10 mouse cellular contexts compared by ENCODE assay signal in the genomic region with DNA sequence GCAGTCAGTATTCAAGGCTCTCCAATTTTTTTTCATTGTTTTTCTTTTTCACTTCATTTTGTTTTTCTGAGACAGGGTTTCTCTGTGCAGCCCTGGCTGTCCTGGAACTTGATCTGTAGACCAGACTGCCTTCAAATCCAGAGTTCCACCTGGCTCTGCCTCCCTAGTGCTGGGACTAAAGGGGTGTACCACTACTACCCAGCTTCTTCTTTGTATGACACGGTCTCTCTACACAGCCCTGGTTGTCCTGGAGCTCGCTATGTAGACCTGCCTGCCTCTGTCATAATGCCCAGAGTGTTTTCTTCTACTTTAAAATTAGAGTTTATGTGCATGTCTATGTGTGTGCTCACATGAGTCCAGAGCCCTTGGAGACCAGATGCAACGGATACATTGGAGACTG. TPM values are rescaled to one million over a fixed set of nuclear protein-coding genes. Genes with fewer than 3 reads are reported as not detected.
DNase-seq lines count a peak whose midpoint lies in the region; ATAC-seq and TF ChIP-seq lines count a peak whose summit lies in the region.
"Had no signal": no experiment of that assay in that cellular context is flagged by ENCODE, and none has a peak within 500 bp of the region (broad histone marks: within the 10 kb centered on the region; RNA-seq: fewer than 3 reads in every experiment).

No protein-coding gene starts in this region.

- peaks cover 43% of the 10 kb centered on the region for H3K4me1 ChIP-seq in intestine, embryonic 14.5 days (replicated peaks; ENCODE audit: control insufficient read depth, insufficient read depth, low read length)
- H3K4me1 ChIP-seq in intestine, postnatal 0 days (replicated peaks; ENCODE audit: control insufficient read depth, insufficient read depth, low read length): peaks cover 16% of the 10 kb centered on the region
- H3K4me1 ChIP-seq in midbrain, embryonic 10.5 days: peaks cover 48% of the 10 kb centered on the region
- H3K4me1 ChIP-seq in midbrain, embryonic 11.5 days (ENCODE audit: control insufficient read depth, insufficient read depth, low read length): peaks cover 8% of the 10 kb centered on the region
- H3K4me1 ChIP-seq in intestine, embryonic 15.5 days (replicated peaks): peaks cover 30% of the 10 kb centered on the region

- no peak for TF ChIP-seq CTCF in intestine, postnatal 0 days (IDR thresholded peaks at IDR 0.05; ENCODE audit: low read depth)

- 77% methylated on average over 3 of the region's 3 CpGs for WGBS in intestine, embryonic 14.5 days
- 67% methylated on average over 3 of the region's 3 CpGs for WGBS in intestine, postnatal 0 days
- 79% methylated on average over 3 of the region's 3 CpGs for WGBS in midbrain, embryonic 10.5 days
- WGBS in midbrain, embryonic 11.5 days: 78% methylated on average over 3 of the region's 3 CpGs
- WGBS in intestine, embryonic 15.5 days: 72% methylated on average over 3 of the region's 3 CpGs
- WGBS in macrophage (ENCODE audit: missing documents): 58% methylated on average over 3 of the region's 3 CpGs

- no peak overlapping the region for H3K4me2 ChIP-seq in intestine, embryonic 14.5 days (ENCODE audit: low read length)
- H3K4me2 ChIP-seq in intestine, postnatal 0 days (replicated peaks; ENCODE audit: low read depth): no peak overlapping the region
- no peak overlapping the region for H3K4me2 ChIP-seq in midbrain, embryonic 11.5 days
- no peak overlapping the region for H3K4me2 ChIP-seq in intestine, embryonic 15.5 days (replicated peaks)
- H3K4me2 ChIP-seq: hindbrain, embryonic 15.5 days had no signal

- peak overlapping the region; percentile 51; the same call in 1 of the 2 replicates for H3K27ac ChIP-seq in intestine, embryonic 14.5 days (ENCODE audit: low read depth)
- no peak overlapping the region for H3K27ac ChIP-seq in intestine, postnatal 0 days (ENCODE audit: low read depth, low read length)
- H3K27ac ChIP-seq in midbrain, embryonic 10.5 days (replicated peaks): peak overlapping the region; percentile 63
- no peak overlapping the region for H3K27ac ChIP-seq in midbrain, embryonic 11.5 days (ENCODE audit: low read depth, low read length)
- H3K27ac ChIP-seq in intestine, embryonic 15.5 days: peak overlapping the region; percentile 32; the same call in 1 of the 2 replicates
- peak overlapping the region; percentile 82 for H3K27ac ChIP-seq in macrophage
- H3K27ac ChIP-seq: hindbrain, embryonic 15.5 days had no signal

- H3K9ac ChIP-seq in intestine, embryonic 14.5 days (ENCODE audit: low read length): no peak overlapping the region
- H3K9ac ChIP-seq in intestine, postnatal 0 days (ENCODE audit: low read depth, low read length): no peak overlapping the region
- no peak overlapping the region for H3K9ac ChIP-seq in midbrain, embryonic 11.5 days (ENCODE audit: low read length)
- no peak overlapping the region for H3K9ac ChIP-seq in intestine, embryonic 15.5 days
- H3K9ac ChIP-seq: hindbrain, embryonic 15.5 days had no signal

- ATAC-seq in intestine, embryonic 14.5 days (replicated peaks; ENCODE audit: low FRiP score, low TSS enrichment, low read depth): no peak
- ATAC-seq in intestine, postnatal 0 days: no peak
- ATAC-seq in midbrain, embryonic 11.5 days (ENCODE audit: low FRiP score): no peak
- no peak for ATAC-seq in intestine, embryonic 15.5 days
- ATAC-seq: midbrain, embryonic 16.5 days had no signal

- H3K4me3 ChIP-seq in intestine, embryonic 14.5 days (ENCODE audit: low read depth, low read length): no peak overlapping the region
- no peak overlapping the region for H3K4me3 ChIP-seq in intestine, postnatal 0 days (ENCODE audit: low read depth, low read length)
- H3K4me3 ChIP-seq in midbrain, embryonic 10.5 days: no peak overlapping the region
- no peak overlapping the region for H3K4me3 ChIP-seq in midbrain, embryonic 11.5 days (ENCODE audit: low read depth, low read length)
- no peak overlapping the region for H3K4me3 ChIP-seq in intestine, embryonic 15.5 days (replicated peaks)
- H3K4me3 ChIP-seq in macrophage (ENCODE audit: inconsistent target): no peak overlapping the region
- H3K4me3 ChIP-seq: erythroblast, embryonic 14.5 days; hindbrain, embryonic 15.5 days had no signal

- no peaks in the 10 kb centered on the region for H3K27me3 ChIP-seq in intestine, embryonic 14.5 days (replicated peaks; ENCODE audit: control insufficient read depth, insufficient read depth, low read length)
- no peaks in the 10 kb centered on the region for H3K27me3 ChIP-seq in intestine, postnatal 0 days (replicated peaks; ENCODE audit: control insufficient read depth, insufficient read depth, low read length)
- peaks cover 4% of the 10 kb centered on the region; the same call in 1 of the 2 replicates for H3K27me3 ChIP-seq in midbrain, embryonic 10.5 days (ENCODE audit: low read depth, poor library complexity, severe bottlenecking)
- no peaks in the 10 kb centered on the region for H3K27me3 ChIP-seq in midbrain, embryonic 11.5 days (ENCODE audit: control insufficient read depth, insufficient read depth, low read length)
- H3K27me3 ChIP-seq in intestine, embryonic 15.5 days (replicated peaks): no peaks in the 10 kb centered on the region
- H3K27me3 ChIP-seq: hindbrain, embryonic 15.5 days had no signal

- H3K36me3 ChIP-seq in intestine, embryonic 14.5 days (ENCODE audit: control insufficient read depth, insufficient read depth, low read length): no peaks in the 10 kb centered on the region
- no peaks in the 10 kb centered on the region for H3K36me3 ChIP-seq in intestine, postnatal 0 days (ENCODE audit: control insufficient read depth, insufficient read depth)
- H3K36me3 ChIP-seq in midbrain, embryonic 10.5 days: no peaks in the 10 kb centered on the region
- H3K36me3 ChIP-seq in midbrain, embryonic 11.5 days (ENCODE audit: control insufficient read depth, insufficient read depth, low read length): no peaks in the 10 kb centered on the region
- no peaks in the 10 kb centered on the region for H3K36me3 ChIP-seq in intestine, embryonic 15.5 days
- H3K36me3 ChIP-seq in macrophage (ENCODE audit: inconsistent target): no peaks in the 10 kb centered on the region
- H3K36me3 ChIP-seq: hindbrain, embryonic 15.5 days had no signal

- DNase-seq in intestine, embryonic 14.5 days (ENCODE audit: low spot score): no peak
- DNase-seq in midbrain, embryonic 10.5 days (ENCODE audit: low spot score): no peak
- DNase-seq in midbrain, embryonic 11.5 days (ENCODE audit: low spot score, missing footprints): no peak
- no peak for DNase-seq in c-Kit-positive CD71-positive TER-119-positive erythroid progenitor cells, embryonic 14.5 days (ENCODE audit: low spot score)

- no peaks in the 10 kb centered on the region for H3K79me2 ChIP-seq in macrophage (ENCODE audit: inconsistent target)

- H3K9me3 ChIP-seq in intestine, embryonic 14.5 days (ENCODE audit: control insufficient read depth, low read length): no peaks in the 10 kb centered on the region
- no peaks in the 10 kb centered on the region for H3K9me3 ChIP-seq in intestine, postnatal 0 days (ENCODE audit: control insufficient read depth)
- no peaks in the 10 kb centered on the region for H3K9me3 ChIP-seq in midbrain, embryonic 10.5 days (replicated peaks)
- no peaks in the 10 kb centered on the region for H3K9me3 ChIP-seq in midbrain, embryonic 11.5 days (ENCODE audit: control insufficient read depth, low read length)
- no peaks in the 10 kb centered on the region for H3K9me3 ChIP-seq in intestine, embryonic 15.5 days
- H3K9me3 ChIP-seq: hindbrain, embryonic 15.5 days had no signal

RNA-seq across cellular contexts. Expression of a gene that starts 27.3 kb away (rescaled TPM):
- 3.8 and 4.3 TPM in 2 replicates for polyA plus RNA-seq in intestine, embryonic 14.5 days (2014; fragmentation: Nextera tagmentation; extraction: Ambion mirVana)
- 2.2 TPM in 2 replicates for polyA plus RNA-seq in intestine, postnatal 0 days (2015; fragmentation: Nextera tagmentation; extraction: Ambion mirVana)
- 2.8 and 2.9 TPM in 2 replicates for polyA plus RNA-seq in midbrain, embryonic 10.5 days (2016; fragmentation: Nextera tagmentation; extraction: Ambion mirVana)
- polyA plus RNA-seq in midbrain, embryonic 11.5 days (2014; fragmentation: Nextera tagmentation; extraction: Ambion mirVana): 3.0 and 3.2 TPM in 2 replicates
- 3.3 and 3.7 TPM in 2 replicates for polyA plus RNA-seq in intestine, embryonic 15.5 days (2015; fragmentation: Nextera tagmentation; extraction: Ambion mirVana)
- 10 to 100 TPM; 28.8 to 85.5 (median 55.0) TPM for total RNA-seq in macrophage (2018; cell fraction: chromatin; rRNA removed)
- 10 to 100 TPM in 25 of 26 experiments, 1 to 10 TPM in 1; 8.5 to 44.7 (median 31.6) TPM for total RNA-seq in macrophage (2018; cell fraction: cytosol; rRNA removed)
- total RNA-seq in macrophage (2018; cell fraction: nucleus; rRNA removed): 100 to 1,000 TPM in 1 of 26 experiments, 10 to 100 TPM in 25; 26.3 to 107 (median 56.6) TPM
- polyA plus RNA-seq in macrophage (2018): 14.1 to 29.4 TPM (median 16.9 TPM) in 3 replicates

Comparison
In these comparisons a context has a peak if more than half of its experiments do, and no peak if none do; other contexts are left out.
1. H3K27ac ChIP-seq: peak in intestine, embryonic 14.5 days (single experiment), midbrain, embryonic 10.5 days (single experiment), intestine, embryonic 15.5 days (single experiment) and macrophage (single experiment); none in intestine, postnatal 0 days (single experiment) and midbrain, embryonic 11.5 days (single experiment).